Mouse (Mus musculus): Measurements from ENCODE around the gene Map1b. TPM values are rescaled to one million over a fixed set of nuclear protein-coding genes. Genes with fewer than 3 reads are reported as not detected.

The Map1b gene
- 100 to 1,000 TPM; 620 to 712 TPM for total RNA-seq (2021)

DNA sequence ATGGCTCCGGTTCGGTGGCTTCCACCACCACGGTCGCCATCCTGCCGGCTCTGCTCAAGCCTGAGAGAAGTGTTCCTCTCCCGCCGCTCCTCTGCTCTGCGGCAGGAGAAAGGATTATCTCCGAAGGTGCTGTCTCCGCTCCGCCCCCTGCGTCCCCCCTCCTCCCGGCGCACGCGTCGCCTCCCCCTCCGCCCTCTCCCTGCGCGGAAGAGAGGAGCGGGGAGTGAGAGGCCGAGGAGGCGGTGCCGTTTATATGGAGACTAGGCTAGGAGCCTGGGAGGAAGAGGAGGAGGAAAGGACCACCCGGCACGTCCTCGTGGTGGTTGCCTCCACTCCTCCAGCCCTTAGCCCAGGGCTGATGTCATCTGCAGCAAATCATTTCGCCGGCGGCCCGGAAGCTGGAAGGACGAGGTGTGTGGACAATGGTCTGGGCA, at the start of gene Map1b:
Map1b (minus strand) TSS at position 93 of the 434 bp plus-strand sequence.
- peak; percentile 76 to 79 for DNase-seq (ENCODE audit: extremely low spot score in 1 of 2, low spot score in 1 of 2)

DNA sequence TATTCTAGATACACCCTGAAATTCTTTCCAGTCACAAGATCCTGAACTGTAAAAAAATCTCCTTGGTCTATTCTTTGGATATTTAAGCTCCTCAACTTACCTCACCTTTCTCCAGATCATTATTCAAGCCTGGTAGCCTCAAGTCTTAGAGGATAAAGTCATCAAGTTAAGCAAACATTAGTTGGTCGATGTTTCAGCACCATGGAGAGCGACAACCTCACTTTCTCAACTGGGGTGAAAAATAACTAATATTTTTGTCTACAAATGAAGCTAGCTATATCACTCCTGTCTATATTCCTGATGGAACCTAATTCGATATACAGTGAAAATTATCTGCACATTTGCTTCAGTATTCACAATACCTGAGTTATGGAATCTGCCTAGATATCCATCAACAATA, 48.0 kb upstream of the Map1b start:
- DNase-seq (ENCODE audit: extremely low spot score in 1 of 2, low spot score in 1 of 2), result no peak

DNA sequence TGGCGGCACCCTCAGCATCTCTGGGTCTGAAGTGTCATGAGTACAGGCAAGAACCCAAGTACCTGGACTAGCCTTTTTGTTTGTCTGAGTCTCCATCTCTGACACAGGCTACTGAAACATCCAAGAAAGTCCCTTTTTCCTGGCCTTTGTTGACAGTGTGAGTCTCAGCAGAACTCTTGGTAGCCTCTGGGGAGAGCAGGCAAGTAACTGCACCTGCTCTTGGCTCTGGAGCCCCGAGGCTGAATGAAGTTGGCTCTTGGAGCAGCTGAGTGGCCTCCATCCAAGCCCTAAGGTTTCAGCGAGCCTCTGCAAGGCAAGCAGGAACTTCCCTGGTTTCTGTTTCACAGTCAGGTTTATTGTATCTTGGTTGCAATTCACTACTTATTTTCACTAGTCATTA, 46.7 kb upstream of the Map1b start:
- no peak for DNase-seq (ENCODE audit: extremely low spot score in 1 of 2, low spot score in 1 of 2)

DNA sequence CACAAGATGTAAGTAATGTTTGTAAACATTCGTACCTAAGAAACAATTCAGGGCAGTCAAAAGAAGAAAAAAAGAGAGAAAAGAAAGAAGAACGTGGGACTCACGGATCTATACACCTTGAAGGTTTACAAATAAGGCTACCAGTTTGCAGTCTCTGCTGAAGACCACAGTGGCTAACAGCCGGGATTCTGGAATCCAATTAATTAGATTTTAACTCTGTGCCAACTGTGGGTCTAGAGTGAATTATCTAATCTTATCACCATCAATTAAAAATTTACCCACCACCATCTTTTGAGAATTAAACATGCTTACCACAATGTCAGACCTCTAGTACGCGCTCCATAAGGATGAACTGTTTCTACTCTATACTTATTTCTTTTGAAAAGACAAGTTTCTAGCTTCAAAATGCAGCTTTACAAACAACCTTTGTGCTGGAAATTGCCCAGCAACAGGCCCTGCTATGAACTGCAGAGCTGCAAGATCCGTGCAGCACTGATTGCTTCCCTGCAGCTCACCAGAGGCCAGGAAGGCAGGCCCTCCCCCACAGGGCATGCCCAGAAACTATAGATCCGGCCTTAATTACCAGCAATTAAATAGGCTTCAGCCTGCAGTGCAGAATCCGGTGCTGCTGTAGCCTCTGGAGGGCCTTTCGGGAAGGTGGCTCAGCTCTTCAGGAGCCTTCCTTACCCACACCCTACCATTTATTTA, 45.7 kb upstream of the Map1b start:
- DNase-seq (ENCODE audit: extremely low spot score in 1 of 2, low spot score in 1 of 2), result no peak

- DNase-seq (ENCODE audit: extremely low spot score in 1 of 2, low spot score in 1 of 2), result no peak
Measured at GRCm38 (mm10) chr13:99560674-99561639, 44.6 kb upstream of the Map1b start.

DNA sequence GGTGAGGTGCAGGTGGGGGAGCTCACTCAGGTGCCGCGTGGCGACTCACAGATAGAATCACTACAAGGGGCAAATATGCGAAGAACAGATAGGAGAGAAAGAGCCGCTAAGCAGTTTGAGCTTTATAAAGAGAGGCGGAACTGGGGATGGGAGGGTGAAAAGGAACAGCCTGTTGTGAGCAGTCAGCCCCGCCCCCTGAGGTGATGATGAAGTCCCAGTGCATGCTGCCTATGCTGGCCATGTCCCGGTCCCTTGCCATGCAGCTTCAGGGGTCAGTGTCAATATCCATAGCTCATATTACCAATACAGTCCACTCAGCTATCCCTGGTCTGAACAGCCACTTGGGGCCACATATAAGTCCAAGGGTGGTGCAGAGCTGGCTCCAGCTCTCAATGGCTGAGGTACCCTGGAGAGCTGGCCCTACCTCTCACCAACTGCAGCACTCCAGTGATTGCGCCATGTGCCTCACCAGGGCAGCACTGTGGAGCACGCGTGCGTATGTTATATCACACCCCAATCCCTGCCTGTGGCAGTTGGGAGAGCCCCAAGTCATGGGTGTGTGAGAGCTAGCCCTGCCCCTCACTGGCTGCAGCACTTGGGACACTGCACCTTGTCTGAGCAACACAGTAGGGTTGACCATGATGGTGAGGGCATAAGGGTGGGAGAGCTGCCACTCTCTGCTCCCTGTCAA, 42.0 kb upstream of the Map1b start:
- no peak for DNase-seq (ENCODE audit: extremely low spot score in 1 of 2, low spot score in 1 of 2)

DNA sequence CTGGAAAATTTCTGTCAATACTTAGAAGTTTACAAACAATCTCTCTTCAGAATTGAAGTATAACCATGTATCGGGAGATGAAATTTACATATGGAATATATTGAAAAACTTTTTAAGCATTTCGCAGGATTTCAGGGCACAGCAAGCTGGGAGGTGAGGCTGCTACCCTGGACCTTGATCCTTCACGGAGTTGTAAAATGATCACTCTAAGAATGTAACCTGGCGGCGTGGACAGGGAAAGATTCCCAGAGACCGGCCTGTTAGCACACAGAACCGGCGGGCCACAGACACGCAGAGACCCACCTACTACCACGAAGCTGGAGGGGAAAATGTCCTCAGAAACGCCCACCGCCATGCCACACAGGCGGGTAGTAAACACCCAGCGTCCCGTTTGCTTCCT, 41.5 kb upstream of the Map1b start:
- no peak for DNase-seq (ENCODE audit: extremely low spot score in 1 of 2, low spot score in 1 of 2)

GRCm38 (mm10) chr13:99557331-99557730, 41.0 kb upstream of the Map1b start:
- no peak for DNase-seq (ENCODE audit: extremely low spot score in 1 of 2, low spot score in 1 of 2)

- DNase-seq (ENCODE audit: extremely low spot score in 1 of 2, low spot score in 1 of 2), result no peak
Measured at GRCm38 (mm10) chr13:99554960-99555359, 38.6 kb upstream of the Map1b start.

DNA sequence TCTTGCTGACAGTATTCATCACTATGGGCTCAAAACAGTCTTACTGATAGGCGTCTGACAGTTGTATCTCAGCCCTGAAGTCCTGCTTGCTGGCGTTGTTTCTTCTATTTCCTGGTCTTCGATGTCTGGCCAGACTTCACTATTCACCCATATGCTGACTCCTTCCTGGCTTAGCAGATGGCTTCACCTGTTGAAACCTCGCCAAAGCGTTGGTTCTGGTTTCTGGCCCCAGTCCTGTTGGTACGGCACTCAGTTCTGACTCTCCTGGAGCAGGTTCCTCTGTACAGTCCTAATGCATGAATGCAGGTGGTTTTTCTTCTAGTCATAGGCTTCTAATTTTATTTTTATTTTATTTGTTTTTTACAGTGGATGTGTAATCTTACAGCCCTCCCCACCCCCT, 38.1 kb upstream of the Map1b start:
- DNase-seq (ENCODE audit: extremely low spot score in 1 of 2, low spot score in 1 of 2), result no peak

DNA sequence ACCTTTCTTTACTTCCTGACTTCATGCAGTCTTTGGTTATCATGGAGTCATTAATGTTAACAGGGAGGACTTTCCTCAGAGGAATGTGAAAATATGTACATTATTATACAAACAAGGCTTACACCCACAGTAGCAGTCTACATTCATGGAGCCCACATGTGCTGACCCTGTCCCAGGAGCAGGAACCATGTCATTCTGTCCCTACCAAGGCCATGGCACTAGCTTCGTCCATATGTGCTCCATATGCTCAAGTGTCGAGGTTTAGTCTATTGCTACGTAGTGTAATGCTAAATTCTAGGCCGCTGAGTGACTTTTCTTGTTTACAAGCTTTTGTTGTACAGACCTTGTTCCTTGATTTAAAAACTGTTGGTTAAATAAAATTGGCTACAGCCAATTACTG, 36.0 kb upstream of the Map1b start:
- DNase-seq (ENCODE audit: extremely low spot score in 1 of 2, low spot score in 1 of 2), result no peak

- peak in 1 of 2 experiments; percentile 22 for DNase-seq (ENCODE audit: extremely low spot score in 1 of 2, low spot score in 1 of 2)
Measured at GRCm38 (mm10) chr13:99550679-99551369, 34.5 kb upstream of the Map1b start.

DNA sequence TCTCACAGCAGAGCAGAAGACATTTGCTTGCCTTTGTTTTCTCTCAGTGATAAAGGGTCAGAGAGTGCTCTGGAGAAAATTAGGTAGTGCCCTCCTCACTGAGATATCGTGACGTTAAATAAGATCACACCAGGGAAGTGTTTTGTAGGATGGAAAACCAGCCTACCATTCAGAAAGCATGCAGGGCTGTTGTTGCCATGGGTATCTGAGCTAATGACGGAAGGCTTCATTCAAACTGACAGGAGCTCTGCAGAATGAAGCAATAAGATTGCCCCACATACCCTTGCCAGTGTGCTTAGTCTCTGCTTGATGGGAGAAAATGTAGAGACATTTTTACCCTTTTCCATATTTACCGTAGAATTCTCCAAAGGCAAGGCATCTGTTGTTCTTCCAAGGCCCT, 33.7 kb upstream of the Map1b start:
- DNase-seq (ENCODE audit: extremely low spot score in 1 of 2, low spot score in 1 of 2), result no peak

DNA sequence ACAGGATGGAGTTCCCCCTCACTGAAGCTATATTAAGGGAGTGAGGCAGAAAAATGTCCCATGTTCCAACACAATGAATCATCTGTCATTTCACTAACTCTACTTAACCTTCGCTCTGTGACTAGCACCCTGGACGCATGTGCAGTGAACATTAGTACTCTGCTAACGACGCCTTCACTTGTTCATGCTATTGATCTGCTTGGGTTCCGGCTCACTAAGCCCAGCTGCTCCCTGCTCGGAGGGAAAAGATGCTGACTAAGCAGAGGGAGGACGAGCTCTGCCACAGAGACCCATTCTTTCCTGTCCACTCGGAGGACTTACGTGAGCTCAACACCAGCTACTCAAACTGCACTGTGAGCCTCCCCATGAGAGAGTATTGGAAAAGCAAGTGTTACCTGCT, 33.2 kb upstream of the Map1b start:
- no peak for DNase-seq (ENCODE audit: extremely low spot score in 1 of 2, low spot score in 1 of 2)

DNA sequence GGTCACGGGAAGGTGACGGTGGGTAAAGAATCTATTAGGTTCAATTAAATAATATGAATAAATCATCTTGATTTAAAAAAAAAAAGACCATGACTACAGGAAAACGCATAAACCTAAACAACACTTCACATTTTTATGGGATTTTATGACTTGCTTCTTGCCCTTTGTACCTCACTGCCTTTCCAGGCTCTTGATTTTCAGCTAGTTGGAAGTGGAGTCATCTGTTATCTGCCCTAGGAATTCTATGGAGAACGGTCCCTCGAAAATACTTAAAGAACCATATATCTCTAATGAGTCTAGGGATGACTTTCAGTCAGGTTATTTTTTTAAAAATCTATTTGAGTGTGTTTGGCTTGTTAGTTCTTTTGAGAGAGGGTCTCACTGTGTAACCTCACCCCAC, 30.5 kb upstream of the Map1b start:
- no peak for DNase-seq (ENCODE audit: extremely low spot score in 1 of 2, low spot score in 1 of 2)

- DNase-seq (ENCODE audit: extremely low spot score in 1 of 2, low spot score in 1 of 2), result no peak
Measured at GRCm38 (mm10) chr13:99545201-99545600, 28.9 kb upstream of the Map1b start.

DNA sequence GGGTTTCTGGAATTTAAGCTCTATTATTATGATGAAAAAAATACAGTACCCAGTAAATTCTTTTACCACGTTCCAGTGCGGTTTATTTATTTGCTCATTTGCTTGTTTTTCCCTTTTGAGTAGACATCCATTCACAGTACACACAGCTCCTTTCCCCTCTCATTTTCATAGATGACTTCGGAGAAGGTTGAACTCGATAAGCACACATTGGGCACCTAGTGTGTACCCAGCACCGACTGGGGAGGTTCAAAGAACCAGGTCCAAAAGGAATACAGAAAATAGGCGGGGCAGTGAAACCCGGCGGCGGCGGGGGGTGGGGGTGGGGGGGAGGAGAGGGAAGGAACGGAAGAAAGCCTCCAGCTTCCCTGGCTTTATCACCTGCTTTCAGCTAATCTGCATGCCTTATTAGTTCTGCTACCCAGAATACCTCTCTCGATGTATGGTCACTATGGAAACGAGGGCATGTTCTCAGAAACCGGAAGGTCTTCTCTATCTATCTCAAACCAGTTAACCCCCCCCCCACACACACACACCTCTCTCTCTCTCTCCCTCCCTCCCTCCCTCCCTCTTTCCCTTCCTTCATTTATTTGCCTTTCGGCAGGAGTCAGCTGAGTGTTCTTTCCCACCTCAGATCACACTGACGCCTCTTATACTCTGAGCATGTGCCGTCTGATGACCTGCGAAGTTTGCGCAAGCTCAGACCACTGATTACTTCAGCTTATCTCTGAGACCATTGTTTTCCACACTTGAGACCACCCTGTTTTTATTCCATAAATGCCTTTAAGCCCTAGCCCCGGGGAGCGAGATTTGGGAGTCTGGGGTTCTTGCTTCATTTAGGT, 25.3 kb upstream of the Map1b start:
- DNase-seq (ENCODE audit: extremely low spot score in 1 of 2, low spot score in 1 of 2), result no peak

- no peak for DNase-seq (ENCODE audit: extremely low spot score in 1 of 2, low spot score in 1 of 2)
Measured at GRCm38 (mm10) chr13:99539288-99539687, 22.9 kb upstream of the Map1b start.

DNA sequence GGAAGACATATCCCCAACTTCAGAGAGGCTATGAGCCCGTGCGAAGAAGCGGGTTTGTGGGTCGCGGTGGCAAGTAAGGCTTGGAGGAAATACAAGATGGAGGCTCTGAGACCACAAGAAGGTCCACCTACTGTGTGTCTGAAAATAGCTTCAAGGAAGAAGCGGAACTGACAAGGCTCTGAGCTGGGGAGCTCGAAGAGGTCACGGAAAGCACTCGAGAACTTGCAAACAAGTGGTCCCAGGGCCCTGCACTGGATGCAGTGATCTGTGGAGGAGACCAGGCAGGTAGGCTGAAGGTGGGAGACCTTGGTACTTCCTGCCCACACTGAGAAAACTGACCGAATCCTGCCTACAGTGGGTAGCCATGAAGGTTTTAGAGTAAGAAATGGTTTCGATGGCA, 22.5 kb upstream of the Map1b start:
- no peak for DNase-seq (ENCODE audit: extremely low spot score in 1 of 2, low spot score in 1 of 2)

All from layer of hippocampus, postnatal 25 days (tissue).